Mouse (Mus musculus) CH12.LX (cell line): ENCODE data around the gene Hk2. TPM values are rescaled to one million over a fixed set of nuclear protein-coding genes. Genes with fewer than 3 reads are reported as not detected.

Experiments used
- DNase-seq: peaks from one replicate; pipeline ENCODE4 v3.0.0-alpha.2; 2013; ENCODE audit errors: extremely low read depth
- H3K27ac ChIP-seq: 2 replicates; pipeline ENCODE4 v1.5.1; 2012; ENCODE audit warnings: low read depth, mild to moderate bottlenecking, control low read depth, moderate library complexity; ENCODE audit not compliant: insufficient read depth
- H3K27me3 ChIP-seq: replicated peaks from 2 replicates; pipeline ENCODE3; 2012; ENCODE audit warnings: inconsistent platforms
- H3K36me3 ChIP-seq, 2 experiments: replicated peaks in 1 of 2; 2 replicates each; pipeline versions ENCODE3 to v1.6.1; 2012; ENCODE audit warnings: inconsistent platforms in 1 of 2, low read length in 1 of 2, mild to moderate bottlenecking in 1 of 2, mixed read lengths in 1 of 2, moderate library complexity in 1 of 2; ENCODE audit not compliant: control insufficient read depth in 1 of 2, insufficient read depth in 1 of 2
- H3K4me1 ChIP-seq, 2 experiments: 2 replicates each; pipeline ENCODE4 v1.6.1; 2012; ENCODE audit warnings: inconsistent platforms in 1 of 2, moderate library complexity in 1 of 2; ENCODE audit not compliant: insufficient read depth in 2 of 2, control insufficient read depth in 1 of 2
- H3K4me2 ChIP-seq: 2 replicates; pipeline ENCODE4 v1.6.1; 2012; ENCODE audit warnings: low read depth, mild to moderate bottlenecking, control low read depth; ENCODE audit not compliant: poor library complexity, insufficient read depth, severe bottlenecking
- H3K4me3 ChIP-seq, 3 experiments: fragments of 150-350 bp in 1 of 3; sonication (generic) in 1 of 3; replicated peaks in 1 of 3; 2 replicates each; pipeline versions ENCODE3 to v1.5.1; 2011 to 2012; ENCODE audit warnings: low read depth in 2 of 3, low read length in 2 of 3, mild to moderate bottlenecking in 2 of 3, moderate library complexity in 2 of 3, control low read depth in 1 of 3, improper control_type of control experiment in 1 of 3, inconsistent platforms in 1 of 3, mixed read lengths in 1 of 3; ENCODE audit not compliant: poor library complexity in 1 of 3
- H3K79me2 ChIP-seq: replicated peaks from 2 replicates; pipeline ENCODE4 v1.6.1; 2012; ENCODE audit warnings: mild to moderate bottlenecking, moderate library complexity; ENCODE audit not compliant: control insufficient read depth, poor library complexity, insufficient read depth, severe bottlenecking; ENCODE audit errors: extremely low read depth
- H3K9ac ChIP-seq: 2 replicates; pipeline ENCODE4 v1.6.1; 2012; ENCODE audit warnings: low read depth, mild to moderate bottlenecking, control low read depth, moderate library complexity; ENCODE audit not compliant: insufficient read depth
- H3K9me3 ChIP-seq: replicated peaks from 2 replicates; pipeline ENCODE3; 2012; ENCODE audit warnings: low read length, inconsistent platforms, mixed read lengths
- BHLHE40 ChIP-seq: IDR thresholded peaks from 2 replicates; pipeline ENCODE4 v1.6.1; 2011; ENCODE audit warnings: mild to moderate bottlenecking, low read depth, low read length, improper control_type of control experiment
- CHD1 ChIP-seq: IDR thresholded peaks from 2 replicates; pipeline ENCODE4 v1.6.1; 2012; ENCODE audit warnings: low read depth, low read length, improper control_type of control experiment, inconsistent platforms
- CTCF ChIP-seq, 2 experiments: IDR thresholded peaks in 1 of 2; conservative IDR thresholded peaks in 1 of 2; 2 replicates each; pipeline ENCODE4 v1.5.1; 2011 to 2012; ENCODE audit warnings: low read depth in 2 of 2, low read length in 2 of 2, improper control_type of control experiment in 1 of 2, inconsistent platforms in 1 of 2, mild to moderate bottlenecking in 1 of 2, moderate library complexity in 1 of 2
- E2F4 ChIP-seq: IDR thresholded peaks from 2 replicates; pipeline ENCODE4 v1.6.1; 2011; ENCODE audit warnings: low read depth, low read length, improper control_type of control experiment; ENCODE audit not compliant: insufficient replicate concordance
- ELF1 ChIP-seq: IDR thresholded peaks from 2 replicates; pipeline ENCODE4 v1.6.1; 2014; ENCODE audit warnings: low read depth, mild to moderate bottlenecking, inconsistent platforms, low read length, improper control_type of control experiment
- HCFC1 ChIP-seq: IDR thresholded peaks from 2 replicates; pipeline ENCODE4 v1.6.1; 2012; ENCODE audit warnings: low read depth, mild to moderate bottlenecking, inconsistent platforms, low read length, improper control_type of control experiment
- MAFK ChIP-seq: IDR thresholded peaks from 2 replicates; pipeline ENCODE4 v1.6.1; 2011; ENCODE audit warnings: low read length, improper control_type of control experiment; ENCODE audit not compliant: insufficient replicate concordance
- NELFE ChIP-seq: IDR thresholded peaks from 2 replicates; pipeline ENCODE4 v1.6.1; 2011; ENCODE audit warnings: low read depth, low read length, improper control_type of control experiment
- NRF1 ChIP-seq: IDR thresholded peaks from 2 replicates; pipeline ENCODE4 v1.6.1; 2014; ENCODE audit warnings: low read depth, mild to moderate bottlenecking, inconsistent platforms, low read length, improper control_type of control experiment, moderate library complexity
- POLR2A ChIP-seq: IDR thresholded peaks from 2 replicates; pipeline ENCODE4 v1.6.1; 2011; ENCODE audit warnings: low read depth, mild to moderate bottlenecking, improper control_type of control experiment, low read length
- POLR2AphosphoS2 ChIP-seq: IDR thresholded peaks from 2 replicates; pipeline ENCODE4 v1.6.1; 2011; ENCODE audit warnings: low read depth, low read length, improper control_type of control experiment
- SIN3A ChIP-seq: IDR thresholded peaks from 2 replicates; pipeline ENCODE4 v1.6.1; 2012; ENCODE audit warnings: low read length, improper control_type of control experiment, inconsistent platforms
- USF1 ChIP-seq: IDR thresholded peaks from 2 replicates; pipeline ENCODE4 v1.6.1; 2014; ENCODE audit warnings: low read depth, mild to moderate bottlenecking, inconsistent platforms, low read length, improper control_type of control experiment
- USF2 ChIP-seq: conservative IDR thresholded peaks from 2 replicates; pipeline ENCODE4 v1.6.1; 2011; ENCODE audit warnings: low read depth, low read length, improper control_type of control experiment
- ZMIZ1 ChIP-seq: IDR thresholded peaks from 2 replicates; pipeline ENCODE4 v1.6.1; 2012; ENCODE audit warnings: low read depth, mild to moderate bottlenecking, inconsistent platforms, low read length, improper control_type of control experiment
- ZNF384 ChIP-seq: IDR thresholded peaks from 2 replicates; pipeline ENCODE4 v1.6.1; 2012; ENCODE audit warnings: low read depth, low read length, improper control_type of control experiment, inconsistent platforms
- dilution Hi-C: fragments of 300-500 bp; cut with MboI; formaldehyde crosslinking; loops from 2 replicates; pipeline ENCODE4 v1.14.3; 2020; ENCODE audit warnings: low sequenced_read_pairs; ENCODE audit not compliant: extremely low pct_unique_long_range_greater_than_20kb, extremely low pct_ligation_motif_present
- in situ Hi-C: fragments of 300-500 bp; cut with MboI; formaldehyde crosslinking; loops from 3 replicates; pipeline ENCODE4 v1.14.3; 2019; ENCODE audit warnings: low sequenced_read_pairs, low pct_ligation_motif_present, low pct_unique_long_range_greater_than_20kb, mixed read lengths
- polyA plus RNA-seq: library from polyadenylated mRNA; unstranded; fragments of >175 nt; gene quantifications from 2 replicates; pipeline ENCODE4 v1.2.1, GENCODE M21; 2012; ENCODE audit warnings: low read depth; ENCODE audit not compliant: insufficient read length
- total RNA-seq, 2 experiments: library from RNA; depleted of rRNA; stranded (reverse); fragments of 300-350 nt in 1 of 2; fragments of >200 nt in 1 of 2; gene quantifications; 2 replicates each; pipeline ENCODE4 v1.2.3; 2012 to 2014

The Hk2 gene
- total and polyA plus RNA-seq, 3 experiments: 64.2 to 149 (median 75.3) TPM

DNA sequence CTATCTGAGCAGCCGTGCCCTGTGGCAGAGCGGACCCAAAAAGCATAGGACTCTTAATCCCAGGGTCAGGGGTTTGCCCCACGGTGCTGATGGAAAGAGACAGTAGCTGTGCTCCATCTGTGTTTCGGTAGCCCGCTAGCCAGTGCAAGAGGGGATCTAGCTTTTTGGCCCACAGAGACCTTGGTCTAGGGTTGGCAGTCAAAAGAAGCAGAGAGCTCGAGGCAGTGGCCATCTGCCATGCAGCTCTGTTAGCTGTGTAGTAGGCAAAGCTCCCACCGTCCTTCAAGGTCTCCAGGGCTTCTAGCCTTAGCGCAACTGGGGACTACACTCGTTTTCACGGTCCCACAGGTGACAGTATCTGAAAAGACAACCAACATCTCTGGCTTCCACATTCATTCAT, 67.0 kb downstream of the Hk2 start:
- TF ChIP-seq ZNF384 (no peak), E2F4 (no peak), ELF1 (no peak), CTCF (conservative IDR thresholded peaks at IDR 0.05 in 1 of 2, IDR thresholded peaks at IDR 0.05 in 1 of 2; ENCODE audit: low read depth in 2 of 2, low read length in 2 of 2) (no peak), HCFC1 (no peak)
- TF ChIP-seq, all 38 proteins: peak for 0
- Histone ChIP-seq H3K4me1 (peaks cover 0 to 21% of the 10 kb centered on the region in 2 experiments; a peak in 2 of 4 replicates), H3K36me3 (no peaks in the 10 kb centered on the region), H3K9ac (no peak overlapping the region), H3K4me3 (no peak overlapping the region), H3K79me2 (no peaks in the 10 kb centered on the region), H3K27ac (no peak overlapping the region), H3K4me2 (no peak overlapping the region), H3K9me3 (peaks cover 3% of the 10 kb centered on the region), H3K27me3 (no peaks in the 10 kb centered on the region)
- dilution Hi-C loops: no loop called here
- in situ Hi-C loops: loop anchor here (25.0 kb wide), 1 partner anchor 745 kb away; the partner anchor contains the start of gene Mrpl19
- no peak for DNase-seq

DNA sequence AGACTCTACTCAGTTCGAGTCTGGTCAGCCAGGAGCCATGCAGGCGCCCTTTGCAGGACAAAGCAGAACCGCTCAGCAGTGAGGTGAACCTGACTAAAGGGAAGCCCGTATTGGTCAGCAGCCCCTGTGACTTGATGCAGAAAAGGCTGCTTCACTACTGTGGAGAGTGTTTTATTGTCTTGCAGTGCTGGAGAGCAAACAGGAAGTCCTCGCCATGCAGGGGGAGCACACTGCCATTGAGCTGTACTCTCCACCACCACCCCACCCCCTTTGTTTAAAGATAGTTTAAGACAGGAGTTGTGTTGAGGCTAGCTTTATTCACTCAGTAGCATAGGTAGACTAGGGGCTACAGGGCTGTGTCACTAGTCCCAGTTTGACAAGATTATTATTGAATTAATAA, 69.0 kb downstream of the Hk2 start, which contains the start of gene Pole4:
Gene Pole4 (minus strand): TSS at position 145 of the 400 bp plus-strand sequence.
- dilution Hi-C loops (no loop called here), in situ Hi-C loops (loop anchor here (25.0 kb wide), 1 partner anchor 743 kb away; the partner anchor contains the start of gene Mrpl19)
- H3K36me3 ChIP-seq: no peaks in the 10 kb centered on the region
- H3K4me1 ChIP-seq: peaks cover 0 to 23% of the 10 kb centered on the region in 2 experiments; a peak in 2 of 4 replicates
- no peaks in the 10 kb centered on the region for H3K27me3 ChIP-seq
- no peak within 1 kb of the TSS for H3K4me2 ChIP-seq
- H3K27ac ChIP-seq: no peak within 1 kb of the TSS
- H3K9ac ChIP-seq: no peak within 1 kb of the TSS
- peaks cover 3% of the 10 kb centered on the region for H3K9me3 ChIP-seq
- TF ChIP-seq CHD1 (no peak), SIN3A (no peak), POLR2AphosphoS2 (no peak), USF1 (no peak), CTCF (conservative IDR thresholded peaks at IDR 0.05 in 1 of 2, IDR thresholded peaks at IDR 0.05 in 1 of 2; ENCODE audit: low read depth in 2 of 2, low read length in 2 of 2) (no peak), POLR2A (no peak), NELFE (no peak), NRF1 (no peak), MAFK (no peak), BHLHE40 (no peak), USF2 (no peak), ZMIZ1 (no peak), E2F4 (no peak)
- DNase-seq: no peak
- no peak within 1 kb of the TSS for H3K4me3 ChIP-seq
- H3K79me2 ChIP-seq: no peaks in the 10 kb centered on the region
